Mouse (Mus musculus): ENCODE measurements at regions not wholly inside any gene's neighbourhood (a gene's known extent, or its start where the extent isn't known, plus 50 kb on each side); places are given as distances from the start of the nearest gene placed in this dataset.

GRCm38 (mm10) chr4:124484613-124485586, 125.7 kb downstream of the 3100002H09Rik start:
- no peak for TF ChIP-seq CTCF (IDR thresholded peaks at IDR 0.05; ENCODE audit: insufficient read depth, low read depth, low read length)
- no peak for TF ChIP-seq POLR2A (IDR thresholded peaks at IDR 0.05; ENCODE audit: insufficient read depth, low read depth, low read length)

All from olfactory bulb, adult 2 months (tissue).